Mouse (Mus musculus) neural tube, embryonic 13.5 days (tissue): Measurements from ENCODE around the gene Map2. TPM values are rescaled to one million over a fixed set of nuclear protein-coding genes. Genes with fewer than 3 reads are reported as not detected.

ENCODE experiments used
- ATAC-seq: fragments of 200-750 bp; cut with Nextera tagmentation; 2 replicates; pipeline ENCODE4 v1.8.0; 2017; ENCODE audit warnings: low read depth, mild to moderate bottlenecking, moderate TSS enrichment, moderate library complexity
- H3K27ac ChIP-seq: fragments of 300-500 bp; sonication (generic); replicated peaks from 2 replicates; pipeline ENCODE4 v1.5.1; 2015; ENCODE audit warnings: moderate library complexity, mild to moderate bottlenecking, inconsistent platforms
- H3K27me3 ChIP-seq: fragments of 300-500 bp; sonication (generic); 2 replicates; pipeline ENCODE4 v1.6.1; 2015; ENCODE audit warnings: mild to moderate bottlenecking, inconsistent platforms
- H3K36me3 ChIP-seq: fragments of 300-500 bp; sonication (generic); 2 replicates; pipeline ENCODE4 v1.6.1; 2015; ENCODE audit warnings: mild to moderate bottlenecking, inconsistent platforms
- H3K4me1 ChIP-seq: fragments of 300-500 bp; sonication (generic); replicated peaks from 2 replicates; pipeline ENCODE4 v1.6.1; 2015; ENCODE audit warnings: inconsistent platforms
- H3K4me2 ChIP-seq: fragments of 300-500 bp; sonication (generic); 2 replicates; pipeline ENCODE4 v1.6.1; 2015; ENCODE audit warnings: inconsistent platforms, mild to moderate bottlenecking, moderate library complexity
- H3K4me3 ChIP-seq: fragments of 300-500 bp; sonication (generic); 2 replicates; pipeline ENCODE4 v1.5.1; 2015; ENCODE audit warnings: mild to moderate bottlenecking, inconsistent platforms
- H3K9ac ChIP-seq: fragments of 300-500 bp; sonication (generic); 2 replicates; pipeline ENCODE4 v1.6.1; 2015; ENCODE audit warnings: moderate library complexity, mild to moderate bottlenecking, inconsistent platforms
- H3K9me3 ChIP-seq: fragments of 300-500 bp; sonication (generic); 2 replicates; pipeline ENCODE4 v1.6.1; 2016; ENCODE audit warnings: inconsistent platforms
- WGBS: fragments of 180-500 bp; shearing (Covaris S2); methylation state at CpG from one replicate; pipeline ENCODE4 v1.1.7; 2015; 5-methylcytosine and 5-hydroxymethylcytosine counted together
- polyA plus RNA-seq: library from polyadenylated mRNA; unstranded; fragments of >200 nt; fragmentation: Nextera tagmentation; extraction: Ambion mirVana; gene quantifications from 2 replicates; pipeline ENCODE4 v1.2.1, GENCODE M21; 2015

Map2 gene
- polyA plus RNA-seq, 1 experiment from 2014 or later = 356 TPM

- peak overlapping the region; percentile 70 for H3K4me2 ChIP-seq
- H3K9ac ChIP-seq = peak overlapping the region; percentile 88
- H3K27me3 ChIP-seq = no peaks in the 10 kb centered on the region
- H3K4me1 ChIP-seq = peaks cover 64% of the 10 kb centered on the region
- peak overlapping the region; percentile 97 for H3K27ac ChIP-seq
- H3K4me3 ChIP-seq = peak overlapping the region; percentile 52
- peak; percentile 60 for ATAC-seq
- no peaks in the 10 kb centered on the region for H3K9me3 ChIP-seq
- WGBS = 26% methylated on average over 9 of the region's 9 CpGs
- H3K36me3 ChIP-seq = no peaks in the 10 kb centered on the region
These were observed 148.4 kb downstream of the Map2 start for GRCm38 (mm10) chr1:66323461-66323860.

GRCm38 (mm10) chr1:66324951-66325350 is 149.9 kb downstream of the Map2 start:
- peak overlapping the region; percentile 88 for H3K9ac ChIP-seq
- H3K27me3 ChIP-seq = no peaks in the 10 kb centered on the region
- H3K27ac ChIP-seq = no peak overlapping the region; the same call in 1 of the 2 replicates
- peaks cover 68% of the 10 kb centered on the region for H3K4me1 ChIP-seq
- peak overlapping the region; percentile 52 for H3K4me3 ChIP-seq
- H3K4me2 ChIP-seq = peak overlapping the region; percentile 70
- no peak for ATAC-seq
- H3K9me3 ChIP-seq = no peaks in the 10 kb centered on the region
- H3K36me3 ChIP-seq = 0 out of 2 replicates have a peak, but pooled peaks cover 7% of the 10 kb centered on the region

GRCm38 (mm10) chr1:66328996-66329395 is 153.9 kb downstream of the Map2 start:
- Histone ChIP-seq H3K27ac (peak overlapping the region; percentile 2; the same call in 1 of the 2 replicates), H3K4me2 (peak overlapping the region; percentile 9; the same call in 1 of the 2 replicates), H3K4me3 (no peak overlapping the region), H3K4me1 (peaks cover 61% of the 10 kb centered on the region), H3K36me3 (0 out of 2 replicates have a peak, but pooled peaks cover 8% of the 10 kb centered on the region), H3K9ac (no peak overlapping the region), H3K27me3 (no peaks in the 10 kb centered on the region), H3K9me3 (no peaks in the 10 kb centered on the region)
- no peak for ATAC-seq
- 24% methylated on average over 6 of the region's 6 CpGs for WGBS

- Histone ChIP-seq H3K4me2 (no peak overlapping the region), H3K4me3 (no peak overlapping the region), H3K36me3 (0 out of 2 replicates have a peak, but pooled peaks cover 8% of the 10 kb centered on the region), H3K9ac (no peak overlapping the region), H3K27me3 (no peaks in the 10 kb centered on the region), H3K27ac (no peak overlapping the region), H3K9me3 (no peaks in the 10 kb centered on the region), H3K4me1 (peaks cover 56% of the 10 kb centered on the region)
- peak; percentile 26; the same call in 1 of the 2 replicates for ATAC-seq
These were observed 154.5 kb downstream of the Map2 start for GRCm38 (mm10) chr1:66329534-66329933.

GRCm38 (mm10) chr1:66335724-66336284 is 160.7 kb downstream of the Map2 start:
- WGBS = 65% methylated on average over 2 of the region's 2 CpGs
- Histone ChIP-seq H3K4me3 (no peak overlapping the region), H3K4me2 (no peak overlapping the region), H3K9me3 (no peaks in the 10 kb centered on the region), H3K9ac (no peak overlapping the region), H3K27ac (peak overlapping the region; percentile 39), H3K36me3 (peaks cover 10% of the 10 kb centered on the region), H3K27me3 (no peaks in the 10 kb centered on the region), H3K4me1 (peaks cover 37% of the 10 kb centered on the region)
- ATAC-seq = peak; percentile 67

- H3K27me3 ChIP-seq = no peaks in the 10 kb centered on the region
- H3K27ac ChIP-seq = no peak overlapping the region
- H3K9me3 ChIP-seq = no peaks in the 10 kb centered on the region
- 88% methylated on average over 1 of the region's 1 CpGs for WGBS
- H3K4me2 ChIP-seq = no peak overlapping the region
- no peak overlapping the region for H3K9ac ChIP-seq
- peaks cover 10% of the 10 kb centered on the region for H3K36me3 ChIP-seq
- H3K4me1 ChIP-seq = peaks cover 35% of the 10 kb centered on the region
- ATAC-seq = no peak
- no peak overlapping the region for H3K4me3 ChIP-seq
These were observed 164.1 kb downstream of the Map2 start for GRCm38 (mm10) chr1:66339213-66339612.

- 29% methylated on average over 8 of the region's 8 CpGs for WGBS
- H3K4me2 ChIP-seq = peak overlapping the region; percentile 4; the same call in 1 of the 2 replicates
- peak; percentile 71 for ATAC-seq
These were observed 173.5 kb downstream of the Map2 start for GRCm38 (mm10) chr1:66348404-66349165.

GRCm38 (mm10) chr1:66349166-66349835 is 174.2 kb downstream of the Map2 start:
- ATAC-seq = no peak
- no peak overlapping the region for H3K9ac ChIP-seq
- 0 out of 2 replicates have a peak overlapping the region, but pooled peaks have one; percentile 4 for H3K4me2 ChIP-seq
- H3K36me3 ChIP-seq = 0 out of 2 replicates have a peak, but pooled peaks cover 3% of the 10 kb centered on the region
- no peaks in the 10 kb centered on the region for H3K27me3 ChIP-seq
- H3K9me3 ChIP-seq = no peaks in the 10 kb centered on the region
- 57% methylated on average over 3 of the region's 3 CpGs for WGBS
- 0 out of 2 replicates have a peak overlapping the region, but pooled peaks have one; percentile 65 for H3K27ac ChIP-seq
- H3K4me3 ChIP-seq = no peak overlapping the region
- H3K4me1 ChIP-seq = peaks cover 36% of the 10 kb centered on the region

More at GRCm38 (mm10) chr1:66348404-66349165, 173.5 kb downstream of the Map2 start:
- Histone ChIP-seq H3K4me1 (peaks cover 36% of the 10 kb centered on the region), H3K9ac (no peak overlapping the region), H3K27ac (peak overlapping the region; percentile 65), H3K36me3 (0 out of 2 replicates have a peak, but pooled peaks cover 3% of the 10 kb centered on the region), H3K9me3 (no peaks in the 10 kb centered on the region), H3K4me3 (no peak overlapping the region), H3K27me3 (no peaks in the 10 kb centered on the region)

GRCm38 (mm10) chr1:66351366-66351765 is 176.3 kb downstream of the Map2 start:
- Histone ChIP-seq H3K4me2 (no peak overlapping the region), H3K4me1 (peaks cover 32% of the 10 kb centered on the region), H3K27me3 (no peaks in the 10 kb centered on the region), H3K9ac (no peak overlapping the region), H3K27ac (no peak overlapping the region), H3K9me3 (no peaks in the 10 kb centered on the region), H3K4me3 (no peak overlapping the region), H3K36me3 (0 out of 2 replicates have a peak, but pooled peaks cover 3% of the 10 kb centered on the region)
- ATAC-seq = no peak

GRCm38 (mm10) chr1:66361799-66362198 is 186.7 kb downstream of the Map2 start:
- ATAC-seq = no peak
- peaks cover 33% of the 10 kb centered on the region for H3K4me1 ChIP-seq
- H3K4me3 ChIP-seq = no peak overlapping the region
- H3K9me3 ChIP-seq = no peaks in the 10 kb centered on the region
- no peak overlapping the region for H3K4me2 ChIP-seq
- no peak overlapping the region for H3K27ac ChIP-seq
- no peak overlapping the region for H3K9ac ChIP-seq
- H3K36me3 ChIP-seq = peaks cover 29% of the 10 kb centered on the region
- 88% methylated on average over 2 of the region's 2 CpGs for WGBS
- no peaks in the 10 kb centered on the region for H3K27me3 ChIP-seq

GRCm38 (mm10) chr1:66363285-66363684 is 188.2 kb downstream of the Map2 start:
- no peaks in the 10 kb centered on the region for H3K9me3 ChIP-seq
- H3K4me2 ChIP-seq = no peak overlapping the region
- peak overlapping the region; percentile 65 for H3K27ac ChIP-seq
- WGBS = 40% methylated on average over 9 of the region's 9 CpGs
- H3K4me3 ChIP-seq = no peak overlapping the region
- 0 out of 2 replicates have a peak overlapping the region, but pooled peaks have one; percentile 12 for H3K9ac ChIP-seq
- peaks cover 33% of the 10 kb centered on the region for H3K4me1 ChIP-seq
- ATAC-seq = peak; percentile 75
- H3K27me3 ChIP-seq = no peaks in the 10 kb centered on the region
- peaks cover 44% of the 10 kb centered on the region for H3K36me3 ChIP-seq

- no peak overlapping the region for H3K4me3 ChIP-seq
- H3K36me3 ChIP-seq = peaks cover 44% of the 10 kb centered on the region
- 88% methylated on average over 2 of the region's 2 CpGs for WGBS
- H3K4me2 ChIP-seq = no peak overlapping the region
- H3K9me3 ChIP-seq = no peaks in the 10 kb centered on the region
- H3K9ac ChIP-seq = no peak overlapping the region
- H3K27me3 ChIP-seq = no peaks in the 10 kb centered on the region
- H3K4me1 ChIP-seq = peaks cover 25% of the 10 kb centered on the region
- no peak overlapping the region for H3K27ac ChIP-seq
- ATAC-seq = no peak
These were observed 189.3 kb downstream of the Map2 start for GRCm38 (mm10) chr1:66364386-66364785.
